Mouse (Mus musculus) hindbrain, embryonic 12.5 days (tissue): ENCODE measurements around the gene P2rx3. TPM values are rescaled to one million over a fixed set of nuclear protein-coding genes. Genes with fewer than 3 reads are reported as not detected.

Experiments used
- ATAC-seq: fragments of 200-750 bp; cut with Nextera tagmentation; 2 replicates; pipeline ENCODE4 v1.8.0; 2017; ENCODE audit warnings: moderate TSS enrichment; ENCODE audit not compliant: low FRiP score
- H3K27ac ChIP-seq: fragments of 300-500 bp; sonication (generic); 2 replicates; pipeline ENCODE4 v1.5.1; 2016; ENCODE audit warnings: mild to moderate bottlenecking
- H3K27me3 ChIP-seq: fragments of 300-500 bp; sonication (generic); 2 replicates; pipeline ENCODE4 v1.6.1; 2016; ENCODE audit warnings: mild to moderate bottlenecking
- H3K36me3 ChIP-seq: fragments of 300-500 bp; sonication (generic); 2 replicates; pipeline ENCODE4 v1.6.1; 2016; ENCODE audit warnings: mild to moderate bottlenecking
- H3K4me1 ChIP-seq: fragments of 300-500 bp; sonication (generic); 2 replicates; pipeline ENCODE4 v1.6.1; 2016
- H3K4me2 ChIP-seq: fragments of 300-500 bp; sonication (generic); replicated peaks from 2 replicates; pipeline ENCODE4 v1.6.1; 2016; ENCODE audit warnings: mild to moderate bottlenecking
- H3K4me3 ChIP-seq: fragments of 300-500 bp; sonication (generic); 2 replicates; pipeline ENCODE4 v1.5.1; 2016; ENCODE audit warnings: mild to moderate bottlenecking
- H3K9ac ChIP-seq: fragments of 300-500 bp; sonication (generic); 2 replicates; pipeline ENCODE4 v1.6.1; 2016; ENCODE audit warnings: mild to moderate bottlenecking, moderate library complexity
- H3K9me3 ChIP-seq: fragments of 300-500 bp; sonication (generic); replicated peaks from 2 replicates; pipeline ENCODE4 v1.6.1; 2016; ENCODE audit warnings: mild to moderate bottlenecking
- WGBS: fragments of 180-500 bp; shearing (Covaris S2); methylation state at CpG from one replicate; pipeline ENCODE4 v1.1.7; 2016; 5-methylcytosine and 5-hydroxymethylcytosine counted together
- polyA plus RNA-seq: library from polyadenylated mRNA; unstranded; fragments of >200 nt; fragmentation: Nextera tagmentation; extraction: Ambion mirVana; gene quantifications from 2 replicates; pipeline ENCODE4 v1.2.1, GENCODE M21; 2016

The P2rx3 gene
- polyA plus RNA-seq, 1 experiment from 2014 or later = 23.7 TPM

- 85% methylated on average over 7 of the region's 7 CpGs for WGBS
These were observed 30.7 kb downstream of the P2rx3 start for GRCm38 (mm10) chr2:85006600-85006999.

GRCm38 (mm10) chr2:85004341-85004740 lies 32.9 kb downstream of the P2rx3 start:
- Histone ChIP-seq H3K4me2 (no peak overlapping the region), H3K9ac (no peak overlapping the region), H3K27me3 (no peaks in the 10 kb centered on the region), H3K9me3 (no peaks in the 10 kb centered on the region), H3K4me1 (no peaks in the 10 kb centered on the region), H3K36me3 (no peaks in the 10 kb centered on the region), H3K4me3 (no peak overlapping the region), H3K27ac (no peak overlapping the region)
- 83% methylated on average over 4 of the region's 4 CpGs for WGBS
- ATAC-seq = no peak

More at GRCm38 (mm10) chr2:85006600-85006999, 30.7 kb downstream of the P2rx3 start:
- H3K4me3 ChIP-seq = no peak overlapping the region
- H3K9ac ChIP-seq = no peak overlapping the region
- H3K27me3 ChIP-seq = no peaks in the 10 kb centered on the region
- ATAC-seq = no peak
- no peaks in the 10 kb centered on the region for H3K4me1 ChIP-seq
- no peak overlapping the region for H3K27ac ChIP-seq
- no peak overlapping the region for H3K4me2 ChIP-seq
- no peaks in the 10 kb centered on the region for H3K9me3 ChIP-seq
- no peaks in the 10 kb centered on the region for H3K36me3 ChIP-seq

- H3K36me3 ChIP-seq = no peaks in the 10 kb centered on the region
- no peaks in the 10 kb centered on the region for H3K27me3 ChIP-seq
- H3K9ac ChIP-seq = no peak overlapping the region
- no peak overlapping the region for H3K27ac ChIP-seq
- no peaks in the 10 kb centered on the region for H3K4me1 ChIP-seq
- no peak for ATAC-seq
- no peak overlapping the region for H3K4me3 ChIP-seq
- H3K4me2 ChIP-seq = no peak overlapping the region
- 77% methylated on average over 8 of the region's 8 CpGs for WGBS
- H3K9me3 ChIP-seq = no peaks in the 10 kb centered on the region
These were observed 34.7 kb downstream of the P2rx3 start for GRCm38 (mm10) chr2:85002575-85002974.

- Histone ChIP-seq H3K4me3 (no peak overlapping the region), H3K27me3 (no peaks in the 10 kb centered on the region), H3K36me3 (no peaks in the 10 kb centered on the region), H3K9ac (no peak overlapping the region), H3K4me2 (no peak overlapping the region), H3K4me1 (no peaks in the 10 kb centered on the region), H3K9me3 (no peaks in the 10 kb centered on the region), H3K27ac (no peak overlapping the region)
- no peak for ATAC-seq
- 73% methylated on average over 13 of the region's 13 CpGs for WGBS
These were observed 35.8 kb downstream of the P2rx3 start for GRCm38 (mm10) chr2:85001497-85001896.

GRCm38 (mm10) chr2:84999486-85000181 lies 37.6 kb downstream of the P2rx3 start:
- Histone ChIP-seq H3K36me3 (no peaks in the 10 kb centered on the region), H3K9ac (no peak overlapping the region), H3K27ac (no peak overlapping the region), H3K9me3 (no peaks in the 10 kb centered on the region), H3K4me3 (no peak overlapping the region), H3K27me3 (no peaks in the 10 kb centered on the region), H3K4me1 (no peaks in the 10 kb centered on the region), H3K4me2 (no peak overlapping the region)
- 82% methylated on average over 3 of the region's 3 CpGs for WGBS
- no peak for ATAC-seq

GRCm38 (mm10) chr2:84996376-84996775 lies 40.9 kb downstream of the P2rx3 start:
- H3K4me1 ChIP-seq = no peaks in the 10 kb centered on the region
- no peaks in the 10 kb centered on the region for H3K9me3 ChIP-seq
- H3K27me3 ChIP-seq = no peaks in the 10 kb centered on the region
- WGBS = 96% methylated on average over 2 of the region's 2 CpGs
- no peak overlapping the region for H3K27ac ChIP-seq
- no peak overlapping the region for H3K4me2 ChIP-seq
- no peak overlapping the region for H3K4me3 ChIP-seq
- ATAC-seq = no peak
- no peaks in the 10 kb centered on the region for H3K36me3 ChIP-seq
- no peak overlapping the region for H3K9ac ChIP-seq

- no peak for ATAC-seq
- WGBS = 67% methylated on average over 1 of the region's 1 CpGs
- no peaks in the 10 kb centered on the region for H3K36me3 ChIP-seq
- no peaks in the 10 kb centered on the region for H3K4me1 ChIP-seq
- H3K4me3 ChIP-seq = no peak within 1 kb of the TSS
- H3K27ac ChIP-seq = no peak within 1 kb of the TSS
- no peaks in the 10 kb centered on the region for H3K9me3 ChIP-seq
- no peaks in the 10 kb centered on the region for H3K27me3 ChIP-seq
- H3K9ac ChIP-seq = no peak within 1 kb of the TSS
- H3K4me2 ChIP-seq = no peak within 1 kb of the TSS
These were observed 49.3 kb downstream of the P2rx3 start, which contains the start of gene Prg3 for GRCm38 (mm10) chr2:84987930-84988329. Prg3 (plus strand) TSS chr2:84988215.

- Histone ChIP-seq H3K9me3 (no peaks in the 10 kb centered on the region), H3K9ac (no peak within 1 kb of the TSS), H3K4me1 (no peaks in the 10 kb centered on the region), H3K4me2 (no peak within 1 kb of the TSS), H3K27me3 (no peaks in the 10 kb centered on the region), H3K4me3 (no peak within 1 kb of the TSS), H3K36me3 (no peaks in the 10 kb centered on the region), H3K27ac (no peak within 1 kb of the TSS)
- 63% methylated on average over 1 of the region's 1 CpGs for WGBS
- no peak for ATAC-seq
These were observed 57.1 kb downstream of the P2rx3 start, which contains the start of gene Prg2 for GRCm38 (mm10) chr2:84980188-84980587. Prg2 (plus strand) TSS chr2:84980461.

GRCm38 (mm10) chr2:84975580-84975979 lies 61.7 kb downstream of the P2rx3 start:
- H3K4me3 ChIP-seq = no peak overlapping the region
- H3K4me2 ChIP-seq = no peak overlapping the region
- ATAC-seq = no peak
- WGBS = 90% methylated on average over 2 of the region's 2 CpGs
- H3K4me1 ChIP-seq = no peaks in the 10 kb centered on the region
- no peak overlapping the region for H3K9ac ChIP-seq
- H3K27ac ChIP-seq = no peak overlapping the region
- H3K36me3 ChIP-seq = no peaks in the 10 kb centered on the region
- H3K9me3 ChIP-seq = no peaks in the 10 kb centered on the region
- no peaks in the 10 kb centered on the region for H3K27me3 ChIP-seq

GRCm38 (mm10) chr2:84967318-84967991 lies 69.8 kb downstream of the P2rx3 start:
- Histone ChIP-seq H3K27me3 (no peaks in the 10 kb centered on the region), H3K4me1 (peaks cover 5% of the 10 kb centered on the region; the same call in 1 of the 2 replicates), H3K9me3 (no peaks in the 10 kb centered on the region), H3K9ac (no peak overlapping the region), H3K4me3 (no peak overlapping the region), H3K36me3 (no peaks in the 10 kb centered on the region), H3K27ac (no peak overlapping the region), H3K4me2 (no peak overlapping the region)
- ATAC-seq = no peak
- WGBS = 86% methylated on average over 5 of the region's 5 CpGs

GRCm38 (mm10) chr2:84964111-84964801 lies 73.0 kb downstream of the P2rx3 start:
- Histone ChIP-seq H3K36me3 (no peaks in the 10 kb centered on the region), H3K9ac (no peak overlapping the region), H3K27me3 (no peaks in the 10 kb centered on the region), H3K4me1 (peaks cover 5% of the 10 kb centered on the region; the same call in 1 of the 2 replicates), H3K27ac (no peak overlapping the region), H3K4me3 (no peak overlapping the region), H3K9me3 (no peaks in the 10 kb centered on the region), H3K4me2 (no peak overlapping the region)
- WGBS = 92% methylated on average over 7 of the region's 7 CpGs
- no peak for ATAC-seq

GRCm38 (mm10) chr2:84962906-84963507 lies 74.3 kb downstream of the P2rx3 start:
- Histone ChIP-seq H3K4me3 (no peak overlapping the region), H3K36me3 (no peaks in the 10 kb centered on the region), H3K4me1 (peaks cover 5% of the 10 kb centered on the region; the same call in 1 of the 2 replicates), H3K27ac (no peak overlapping the region), H3K9ac (no peak overlapping the region), H3K9me3 (no peaks in the 10 kb centered on the region), H3K4me2 (no peak overlapping the region), H3K27me3 (no peaks in the 10 kb centered on the region)
- no peak for ATAC-seq
- 30% methylated on average over 6 of the region's 6 CpGs for WGBS
